Mouse (Mus musculus): ENCODE results near the gene Tesk2. TPM values are rescaled to one million over a fixed set of nuclear protein-coding genes. Genes with fewer than 3 reads are reported as not detected.
"Not testable (repeated sequence)": the region's sequence is repeated elsewhere in the genome, so short reads cannot be mapped to it uniquely, and the experiment has no call there.

Tesk2 gene
- 1 to 10 TPM; 2.9 to 5.9 TPM for total RNA-seq (2021)
- long read RNA-seq, experiment 1, partial matches to known transcripts, result 1 of 3 reads
- long read RNA-seq, experiment 1, other reads (novel, unspliced or antisense), result 1 of 3 reads
- long read RNA-seq, experiment 2, partial matches to known transcripts, result 1 of 3 reads
- long read RNA-seq, experiment 2, other reads (novel, unspliced or antisense), result 1 of 3 reads

DNA sequence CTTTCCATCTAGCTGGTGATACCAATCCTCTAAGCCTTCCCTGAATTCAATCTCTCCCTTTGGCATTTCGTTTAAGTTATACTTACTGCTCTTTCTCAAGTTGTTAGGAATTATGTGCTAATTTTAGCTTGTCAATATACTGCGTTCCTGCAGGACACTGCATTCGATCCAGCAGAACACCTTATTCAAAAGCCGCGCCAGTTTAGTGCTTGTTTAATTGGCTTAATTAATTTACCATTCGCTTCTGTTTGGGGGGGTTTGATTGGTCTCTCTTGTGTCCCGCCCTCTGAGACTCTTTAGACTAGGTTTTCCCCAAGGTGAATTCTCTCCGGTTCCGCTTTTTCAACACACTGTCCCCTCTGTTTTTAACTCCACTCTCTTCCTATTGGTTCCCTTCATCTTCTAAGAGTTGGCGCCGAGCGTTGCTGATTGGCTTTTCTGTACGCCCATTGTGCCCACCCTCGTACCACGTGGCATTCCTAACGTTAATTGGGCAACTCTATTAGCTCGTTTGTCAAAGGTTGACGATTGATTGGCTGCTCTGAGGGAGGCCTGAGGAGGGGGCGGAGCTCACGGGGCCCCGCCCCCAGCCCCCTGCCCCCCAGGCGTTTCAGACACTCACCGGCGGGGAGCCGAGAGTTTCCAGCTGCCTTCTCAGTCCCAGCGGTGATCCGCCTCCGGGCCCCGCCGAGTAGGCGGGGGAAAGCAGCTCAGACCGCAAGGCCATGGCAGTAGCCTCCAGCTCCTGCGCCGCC is at the start of gene Tesk2:
Gene Tesk2, plus strand, starts transcription at position 606 of the 755 bp plus-strand sequence.
- peak; percentile 92 to 93 for DNase-seq

DNA sequence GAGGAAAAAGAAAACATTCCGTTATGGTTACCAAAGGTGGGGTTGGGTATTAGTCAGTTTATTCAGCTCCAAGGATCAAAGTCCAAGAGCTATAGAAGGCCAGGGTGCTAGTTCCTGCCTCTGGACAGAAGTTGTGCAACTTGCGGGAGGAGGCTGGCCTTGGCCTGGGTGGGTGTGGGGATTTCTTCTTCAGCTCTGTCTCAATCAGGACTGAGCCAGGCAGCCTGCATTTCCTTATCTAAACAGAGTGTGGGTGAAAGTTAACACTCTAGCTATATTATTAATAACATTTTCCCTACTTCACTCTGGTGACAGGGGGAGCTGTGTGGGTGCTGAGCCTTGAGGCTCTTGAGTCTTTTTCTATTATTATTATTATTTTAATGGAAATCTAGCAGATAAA is 48.0 kb upstream of the Tesk2 start:
- DNase-seq, result peak; percentile 85 to 88

DNA sequence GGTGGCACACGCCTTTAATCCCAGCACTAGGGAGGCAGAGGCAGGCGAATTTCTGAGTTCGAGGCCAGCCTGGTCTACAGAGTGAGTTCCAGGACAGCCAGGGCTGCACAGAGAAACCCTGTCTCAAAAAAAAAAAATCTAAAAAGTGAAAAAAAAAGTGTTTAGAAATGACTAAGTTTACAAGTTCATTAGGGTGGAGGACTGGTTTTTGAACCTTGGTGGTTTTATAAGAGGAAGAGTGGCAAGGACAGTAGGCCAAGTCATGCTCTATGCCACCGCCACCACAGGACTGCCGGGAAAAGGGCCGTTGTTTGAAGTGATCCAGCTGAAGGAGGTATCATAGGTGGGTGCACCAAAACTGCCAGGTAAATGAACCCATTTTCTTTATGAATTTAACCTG is 46.0 kb upstream of the Tesk2 start:
- DNase-seq, result not testable (repeated sequence)

DNA sequence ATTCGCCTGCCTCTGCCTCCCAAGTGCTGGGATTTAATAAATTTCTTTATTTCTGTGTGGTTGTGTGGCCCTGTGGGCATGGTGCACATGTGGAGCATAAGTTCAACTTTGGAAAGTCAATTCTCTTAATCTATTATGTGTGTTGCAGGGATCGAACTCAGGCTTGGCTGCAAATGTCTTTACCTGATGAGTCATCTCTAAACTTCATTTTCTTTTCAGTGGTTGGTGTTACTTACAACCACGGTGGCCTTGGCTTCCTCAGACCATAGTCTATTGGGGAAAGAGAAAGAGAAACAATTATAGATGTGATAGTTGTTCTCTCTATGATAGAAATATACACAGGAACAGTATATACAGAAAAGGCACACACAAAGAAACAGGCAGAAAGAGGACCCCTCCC is 44.7 kb upstream of the Tesk2 start:
- DNase-seq, result no peak

DNA sequence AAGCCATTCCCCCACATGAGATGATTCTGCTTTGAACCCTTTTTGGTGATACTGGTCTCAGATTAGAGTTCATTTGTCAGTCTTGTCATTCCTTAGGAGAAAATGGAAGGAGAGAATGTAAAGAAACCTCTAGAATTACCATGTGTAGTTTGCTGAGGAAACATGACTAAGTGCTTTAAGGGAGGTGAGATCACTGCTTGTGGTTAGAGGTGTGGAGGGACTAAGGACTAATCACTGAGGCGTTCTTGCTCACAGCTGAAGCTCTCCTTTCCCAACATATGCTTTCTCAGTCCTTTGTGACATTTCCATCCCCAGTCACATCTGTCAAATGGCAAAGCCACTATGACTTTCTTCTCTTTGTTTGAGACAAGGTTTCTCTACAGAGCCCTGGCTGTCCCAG is 42.9 kb upstream of the Tesk2 start:
- no peak for DNase-seq

DNA sequence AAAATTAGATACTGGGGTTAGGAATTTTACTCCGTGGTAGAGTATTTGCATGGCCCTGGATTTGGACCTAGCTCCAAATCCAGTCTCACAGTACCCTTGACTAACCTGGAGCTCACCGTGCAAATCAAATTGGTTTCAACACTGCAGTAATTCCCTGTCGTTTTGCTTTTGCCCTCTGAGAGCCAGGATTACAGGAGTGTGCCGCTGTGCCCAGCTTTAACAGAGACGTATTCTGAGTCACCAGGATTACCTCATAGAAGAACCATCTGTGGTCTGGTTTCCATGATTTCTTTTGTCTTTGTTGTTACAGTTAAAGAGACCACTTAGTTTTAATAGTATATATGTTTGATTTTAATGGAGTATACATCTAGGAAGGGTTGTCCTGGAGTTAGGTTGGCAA is 41.6 kb upstream of the Tesk2 start:
- DNase-seq, result no peak

DNA sequence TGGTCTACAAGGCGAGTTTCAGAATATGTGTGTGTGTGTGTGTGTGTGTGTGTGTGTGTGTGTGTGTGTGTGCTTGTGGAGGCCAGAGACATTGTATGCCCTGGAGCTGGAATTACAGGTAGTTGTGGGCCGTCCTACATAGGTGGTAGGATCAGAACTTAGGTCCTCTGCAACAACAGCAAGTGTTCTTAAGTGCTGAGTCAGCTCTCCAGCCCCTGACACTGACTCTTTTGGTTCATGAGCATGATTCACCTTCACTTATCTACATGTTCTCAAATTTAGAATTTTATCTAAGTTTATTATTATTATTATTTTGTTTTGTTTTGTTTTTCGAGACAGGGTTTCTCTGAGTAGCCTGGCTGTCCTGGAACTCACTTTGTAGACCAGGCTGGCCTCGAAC is 40.2 kb upstream of the Tesk2 start:
- DNase-seq, result not testable (repeated sequence)

DNA sequence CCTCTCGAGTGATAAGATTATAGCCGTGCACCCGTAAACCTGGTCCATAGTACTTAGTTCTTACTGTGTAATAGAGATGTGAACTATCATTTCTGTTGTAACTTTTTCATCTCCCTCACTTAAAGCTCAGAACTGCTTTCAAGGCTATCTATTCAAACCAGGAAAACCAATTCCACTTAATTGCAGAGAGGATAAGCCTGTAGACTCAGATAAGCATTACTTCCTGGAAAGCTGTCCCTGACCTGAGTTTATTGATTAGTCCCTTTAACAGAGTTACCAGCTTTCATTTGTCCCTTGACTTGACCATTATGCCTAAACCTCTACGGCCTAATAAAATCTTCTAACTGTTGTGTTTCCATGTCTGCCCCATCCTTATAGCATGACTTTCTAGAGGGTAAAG is 36.8 kb upstream of the Tesk2 start:
- no peak for DNase-seq

DNA sequence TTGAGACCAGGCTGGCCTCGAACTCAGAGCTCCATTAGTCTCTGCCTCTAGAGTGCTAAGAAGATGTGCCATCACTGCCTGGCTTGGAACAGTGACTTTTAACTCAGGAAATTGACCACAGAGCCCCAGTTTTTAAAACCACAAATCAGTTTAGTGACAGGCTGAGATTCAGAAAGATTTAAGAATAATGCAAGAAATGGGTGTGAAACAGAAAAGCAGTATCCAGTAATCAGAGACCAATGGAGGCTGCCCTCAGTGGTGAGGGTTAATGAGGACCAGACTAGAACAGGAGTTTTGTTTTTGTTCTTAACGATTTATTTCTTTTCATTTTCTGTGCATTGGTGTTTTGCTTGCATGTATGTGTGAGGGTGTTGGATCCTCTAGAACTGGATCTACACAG is 36.1 kb upstream of the Tesk2 start:
- no peak for DNase-seq

DNA sequence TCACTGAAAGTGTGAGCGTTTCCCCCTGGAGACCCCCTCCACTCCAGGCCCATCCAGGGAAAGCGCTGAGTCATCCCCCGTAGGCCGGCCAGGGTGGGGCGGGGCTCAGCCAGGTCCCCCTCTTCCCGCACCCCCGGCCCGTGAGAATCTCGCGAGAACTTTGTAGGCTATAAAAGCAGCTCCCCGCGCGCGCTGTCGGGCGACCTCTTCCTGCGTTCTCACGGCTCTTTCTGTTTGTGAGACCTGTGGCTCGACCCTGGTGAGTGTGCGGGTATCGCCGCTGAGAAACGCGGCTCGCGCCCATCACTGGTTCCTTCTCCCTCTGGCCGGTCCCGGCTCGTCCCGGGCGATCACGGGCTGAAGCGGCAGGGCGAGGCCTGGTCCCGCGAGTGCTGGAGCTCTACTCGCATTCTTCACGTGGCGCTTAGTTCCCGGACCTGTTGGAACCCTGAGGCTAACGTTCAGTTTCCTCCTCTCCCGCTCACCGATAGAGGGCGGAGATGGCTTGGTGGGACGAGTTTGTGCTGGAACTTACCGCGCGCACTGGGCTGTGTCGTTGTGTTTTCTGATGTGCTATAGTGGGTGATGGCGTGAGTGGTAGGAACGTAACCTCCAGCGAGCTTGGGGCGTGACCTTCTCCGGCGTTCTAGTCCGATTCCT is 35.2 kb upstream of the Tesk2 start, which contains the start of gene Prdx1:
Gene Prdx1, plus strand, starts transcription at position 143 of the 660 bp plus-strand sequence.
- peak; percentile 97 for DNase-seq

DNA sequence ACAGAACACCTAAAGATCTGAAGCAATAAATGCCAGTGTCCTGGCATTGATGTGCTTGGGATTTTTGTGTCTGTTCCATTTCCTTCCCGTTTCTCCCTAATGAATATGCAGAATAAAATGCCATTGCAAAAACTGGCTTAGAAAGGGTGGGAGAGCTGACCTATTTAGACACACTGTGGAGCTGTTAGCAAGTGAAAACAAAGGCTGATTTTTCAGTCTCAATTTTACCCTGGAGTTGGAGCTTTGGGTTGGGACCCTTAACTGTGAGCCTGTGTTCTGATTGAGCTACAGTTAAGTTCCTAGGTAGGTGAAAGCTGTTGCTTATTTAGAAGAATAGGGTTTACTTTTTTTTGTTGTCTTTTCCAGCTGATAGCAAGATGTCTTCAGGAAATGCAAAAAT is 33.7 kb upstream of the Tesk2 start:
- no peak for DNase-seq

DNA sequence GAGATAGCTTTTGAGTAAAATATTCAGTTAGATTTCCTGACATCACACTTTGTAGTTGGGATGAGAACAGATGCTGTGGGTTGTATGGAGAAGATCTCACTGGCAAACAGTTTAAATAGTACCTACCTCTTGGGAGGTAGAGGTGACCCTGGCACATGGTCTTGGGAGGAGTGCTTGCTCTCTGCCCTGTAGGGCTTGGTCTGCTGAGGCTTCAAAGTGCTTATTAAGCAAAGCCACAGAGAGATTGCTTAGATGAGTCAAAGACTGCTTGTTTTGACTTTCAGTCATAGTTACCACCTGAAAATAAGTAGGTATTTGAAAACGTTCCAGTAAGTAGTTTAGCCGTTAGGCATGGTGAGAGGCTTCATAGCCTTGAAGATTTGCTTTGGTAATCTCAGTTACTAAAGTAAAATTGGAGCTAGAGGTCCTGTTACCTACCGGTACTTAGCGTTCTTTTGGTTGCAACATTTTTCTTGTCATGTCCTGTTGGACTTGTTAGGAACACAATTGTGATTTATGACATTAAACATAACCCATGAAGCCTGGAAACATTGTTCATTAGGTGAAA is 31.4 kb upstream of the Tesk2 start:
- DNase-seq, result no peak

DNA sequence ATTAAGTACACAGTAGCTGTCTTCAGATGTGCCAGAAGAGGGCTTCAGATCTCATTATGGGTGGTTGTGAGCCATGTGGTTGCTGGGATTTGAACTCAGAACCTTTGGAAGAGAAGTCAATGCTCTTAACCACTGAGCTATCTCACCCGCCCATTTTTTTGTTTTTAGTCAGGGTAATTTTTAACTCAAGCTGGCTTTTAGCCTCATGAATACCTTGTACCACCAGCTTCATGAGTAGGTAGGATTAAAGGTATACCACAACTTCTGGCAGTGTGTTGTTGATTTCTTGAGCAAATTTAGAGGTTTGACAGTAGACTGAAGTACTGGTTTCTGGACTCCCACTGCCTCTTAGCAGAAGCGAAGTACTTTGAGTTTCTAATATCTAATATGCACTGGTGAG is 28.6 kb upstream of the Tesk2 start:
- no peak for DNase-seq

DNA sequence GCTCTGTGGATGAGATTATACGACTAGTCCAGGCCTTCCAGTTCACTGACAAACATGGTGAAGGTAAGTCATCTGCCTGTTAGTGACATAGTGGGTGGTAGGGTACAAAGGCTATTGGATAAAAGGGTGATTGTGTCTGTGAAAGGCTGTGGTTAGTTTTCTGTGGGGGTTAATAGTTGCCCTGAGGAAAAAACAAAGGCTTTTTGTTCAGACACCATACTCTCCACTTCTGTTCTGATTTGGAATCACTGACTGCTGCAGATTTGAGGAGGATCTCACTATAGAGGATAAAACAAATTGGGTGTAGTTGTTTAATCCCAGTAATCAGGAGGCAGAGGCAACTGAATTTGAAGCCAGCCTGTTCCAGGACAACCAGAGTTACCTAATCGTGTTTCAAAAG is 27.0 kb upstream of the Tesk2 start:
- no peak for DNase-seq

DNA sequence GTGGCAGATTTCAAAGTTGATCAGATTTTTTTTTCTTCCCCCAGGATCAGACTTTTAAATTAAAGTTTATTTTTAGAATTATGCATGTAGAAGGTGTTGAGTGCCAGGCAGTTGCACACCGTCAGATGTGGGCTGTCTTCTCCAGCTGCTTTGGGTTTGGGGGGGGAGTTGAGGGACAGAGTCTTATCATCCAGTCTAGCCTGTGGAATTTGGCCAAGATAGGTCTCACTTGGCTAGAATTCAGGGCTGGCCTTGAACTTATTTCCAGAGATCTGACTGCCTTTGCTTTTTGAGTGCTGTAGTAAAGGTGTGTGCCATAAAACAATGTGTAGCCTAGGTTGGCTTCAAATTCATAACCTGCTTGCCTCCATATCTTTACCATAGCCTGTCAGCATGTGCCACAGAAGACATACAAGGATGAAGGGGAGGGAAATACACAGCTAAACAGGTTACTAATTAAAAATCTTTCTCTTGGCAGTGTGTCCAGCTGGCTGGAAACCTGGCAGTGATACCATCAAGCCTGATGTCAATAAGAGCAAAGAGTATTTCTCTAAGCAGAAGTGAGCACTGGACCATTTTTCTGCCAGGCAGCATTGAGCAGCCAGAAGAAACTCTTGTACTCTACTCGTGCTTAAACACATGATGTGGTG is 21.9 kb upstream of the Tesk2 start:
- peak; percentile 57 to 66 for DNase-seq

DNA sequence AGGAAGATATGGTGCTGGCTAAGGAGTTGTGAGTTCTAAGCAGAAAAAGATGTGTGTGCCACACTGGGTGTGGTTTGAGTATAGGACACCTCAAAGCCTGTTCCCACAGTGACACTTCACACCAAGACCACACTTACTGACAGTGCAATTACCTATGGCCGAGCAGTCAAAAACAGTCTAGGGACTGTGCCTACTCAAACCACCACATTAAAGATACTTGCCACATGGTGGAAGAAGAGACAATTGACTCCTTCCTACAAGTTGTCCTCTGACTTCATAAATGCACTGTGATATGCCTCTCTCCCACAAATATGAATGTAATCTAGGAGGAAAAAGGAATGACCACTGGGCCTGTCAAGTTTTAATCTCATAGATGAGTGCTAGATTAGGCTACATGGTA is 19.8 kb upstream of the Tesk2 start:
- DNase-seq, result no peak

DNA sequence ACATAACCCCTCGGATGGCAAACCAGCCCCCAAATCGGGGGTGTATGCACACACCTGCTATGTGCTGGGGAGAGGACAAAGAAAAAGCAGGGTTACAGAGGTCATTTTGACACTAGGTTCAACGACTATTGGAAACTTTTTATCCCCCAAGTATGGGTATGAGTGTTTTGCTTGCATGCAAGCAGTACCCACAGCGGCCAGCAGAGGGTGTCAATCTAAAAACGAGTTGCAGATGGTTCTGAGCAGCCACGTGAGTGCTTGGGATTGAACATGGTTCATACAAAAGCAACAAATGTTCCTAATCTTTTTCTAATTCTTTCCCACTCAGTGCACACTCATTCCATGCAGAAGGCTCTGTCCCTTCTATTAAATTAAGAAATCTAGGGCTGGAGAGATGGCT is 16.9 kb upstream of the Tesk2 start:
- DNase-seq, result peak; percentile 81 to 82

DNA sequence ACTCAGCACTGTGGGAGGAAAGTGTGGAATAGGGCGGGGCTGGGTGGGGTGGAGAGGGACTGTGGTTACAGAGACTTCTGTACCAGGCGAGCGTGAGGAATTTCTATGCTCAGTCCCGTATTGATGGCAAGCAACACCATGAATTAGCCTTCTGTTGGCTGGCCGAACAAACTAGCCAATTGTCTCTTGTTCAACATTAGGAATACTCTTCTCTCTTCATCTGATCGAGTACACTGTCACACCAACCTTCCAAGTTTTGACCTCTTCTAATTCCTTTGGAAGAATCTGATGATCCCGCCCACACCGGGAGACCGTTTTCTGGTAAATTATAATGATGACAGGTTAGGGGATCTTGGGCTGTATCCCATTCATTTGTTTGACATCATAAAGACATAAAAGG is 13.1 kb upstream of the Tesk2 start:
- DNase-seq, result no peak

DNA sequence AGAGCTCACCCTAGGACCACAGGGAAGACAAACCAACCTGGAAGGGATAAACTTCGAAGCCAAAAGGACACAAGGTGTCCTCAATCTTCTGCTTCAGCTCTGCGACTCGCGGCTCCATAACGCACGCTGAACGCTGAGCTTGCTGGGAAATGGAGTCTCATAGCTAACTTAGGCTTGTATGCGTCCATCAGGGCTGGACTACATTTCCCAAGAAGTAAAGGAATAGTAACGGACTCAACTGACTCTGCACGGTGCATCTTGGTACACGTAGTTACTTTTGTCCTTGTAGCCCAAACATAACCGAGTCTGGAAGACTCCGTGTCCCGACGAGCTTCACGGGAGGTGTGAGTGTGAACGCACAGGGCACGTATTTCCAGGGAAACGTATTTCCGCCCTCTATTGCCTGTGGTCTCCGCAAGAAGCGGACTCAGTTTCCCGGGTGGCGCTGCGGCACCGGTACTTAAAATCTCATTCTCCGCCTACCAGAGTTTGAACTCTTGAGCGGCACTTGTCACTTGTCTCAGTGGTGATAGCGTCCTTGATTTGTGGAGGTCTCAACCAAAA is 12.5 kb upstream of the Tesk2 start, which contains the start of the genes Mmachc and Ccdc163:
Gene Mmachc, minus strand, starts transcription at position 206 of the 564 bp plus-strand sequence.
Gene Ccdc163, plus strand, starts transcription at position 309 of the 564 bp plus-strand sequence.
- DNase-seq, result peak; percentile 92

DNA sequence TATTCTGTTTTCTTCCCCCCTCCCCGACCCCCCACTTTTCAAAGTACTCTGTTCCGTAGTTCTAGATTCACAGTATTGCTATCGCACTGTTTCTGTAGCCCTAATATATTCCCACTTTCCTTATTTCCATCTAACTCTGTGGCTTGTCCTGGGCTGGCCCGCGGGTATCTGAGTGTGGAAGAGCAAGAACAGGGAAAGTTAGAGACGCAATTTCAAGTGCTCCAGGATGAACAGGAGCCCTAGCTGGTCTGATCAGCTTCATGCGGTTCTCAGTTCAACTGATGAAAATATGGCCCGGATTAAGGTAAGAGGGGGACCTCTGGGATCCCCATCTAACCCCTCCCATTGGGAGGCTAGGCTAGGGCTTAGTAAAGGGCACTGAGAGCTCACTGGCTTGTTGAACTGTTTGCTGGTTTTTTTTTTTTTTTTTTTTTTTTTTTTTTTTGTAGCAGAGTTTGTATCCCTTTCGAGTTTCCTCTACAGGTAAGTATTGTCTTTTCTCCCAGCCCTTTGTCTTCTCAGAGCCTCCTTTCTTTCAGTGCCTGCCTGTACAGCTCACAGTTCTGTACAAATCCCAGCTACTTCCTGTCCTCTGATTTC is 11.9 kb upstream of the Tesk2 start:
- no peak for DNase-seq

DNA sequence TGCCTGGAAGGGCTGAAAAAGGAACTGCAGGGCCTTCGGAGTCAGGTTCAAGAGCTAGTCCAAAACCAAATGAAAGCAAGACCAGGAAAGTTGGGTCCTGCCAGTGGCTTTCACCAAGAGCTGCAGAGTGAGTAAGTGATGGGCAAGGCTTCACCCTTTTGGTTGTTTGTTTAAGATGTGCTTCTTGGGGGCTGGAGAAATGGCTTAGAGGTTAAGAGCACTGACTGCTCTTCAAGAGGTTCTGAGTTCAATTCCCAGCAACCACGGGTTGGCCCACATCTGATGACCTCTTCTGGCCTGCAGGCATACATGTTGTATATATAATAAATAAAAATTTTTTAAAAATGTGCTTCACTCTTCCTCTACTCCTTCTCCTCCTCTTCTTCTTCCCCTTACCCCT is 10.6 kb upstream of the Tesk2 start:
- DNase-seq, result no peak

DNA sequence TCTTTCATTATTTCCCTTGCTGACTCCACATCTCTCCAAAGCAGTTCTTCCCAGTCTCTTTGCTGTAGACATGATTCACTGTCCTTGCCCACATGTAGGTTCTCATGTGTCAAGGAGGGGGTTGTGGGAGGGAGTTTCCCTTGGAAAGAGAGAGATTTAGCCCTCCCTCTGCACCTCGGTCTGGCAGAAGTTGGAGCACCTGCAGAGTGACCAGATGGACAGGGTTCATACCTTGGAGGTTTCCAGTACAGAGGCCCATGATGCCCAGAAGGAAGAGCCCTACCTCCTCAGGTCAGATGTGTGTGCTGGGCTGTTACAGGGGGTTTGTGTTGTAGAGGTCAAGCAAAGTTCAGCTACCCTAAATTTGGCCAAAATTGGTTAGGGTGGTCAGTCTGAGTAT is 8.2 kb upstream of the Tesk2 start:
- no peak for DNase-seq
